Mouse (Mus musculus): ENCODE data around the gene Nrip1.
A peak's percentile ranks its signal among the peaks of the same experiment; 100 is the strongest.

Nrip1 gene

GRCm38 (mm10) chr16:76372045-76372940 lies 1.3 kb downstream of the Nrip1 start:
- peak in 1 of 2 experiments; percentile 34 for DNase-seq (ENCODE audit: low spot score in 2 of 2)

- DNase-seq (ENCODE audit: low spot score in 2 of 2): no peak
Measured at GRCm38 (mm10) chr16:76371614-76371917, 2.1 kb downstream of the Nrip1 start.

GRCm38 (mm10) chr16:76370716-76371613 lies 2.7 kb downstream of the Nrip1 start:
- DNase-seq (ENCODE audit: low spot score in 2 of 2): no peak

GRCm38 (mm10) chr16:76370041-76370715 lies 3.4 kb downstream of the Nrip1 start:
- no peak for DNase-seq (ENCODE audit: low spot score in 2 of 2)

- DNase-seq (ENCODE audit: low spot score in 2 of 2): no peak
Measured at GRCm38 (mm10) chr16:76369236-76369635, 4.4 kb downstream of the Nrip1 start.

- DNase-seq (ENCODE audit: low spot score in 2 of 2): no peak
Measured at GRCm38 (mm10) chr16:76367261-76367908, 6.2 kb downstream of the Nrip1 start.

- no peak for DNase-seq (ENCODE audit: low spot score in 2 of 2)
Measured at GRCm38 (mm10) chr16:76365790-76366406, 7.7 kb downstream of the Nrip1 start.

GRCm38 (mm10) chr16:76365237-76365636 lies 8.4 kb downstream of the Nrip1 start:
- DNase-seq (ENCODE audit: low spot score in 2 of 2): no peak

GRCm38 (mm10) chr16:76363641-76364040 lies 10.0 kb downstream of the Nrip1 start:
- no peak for DNase-seq (ENCODE audit: low spot score in 2 of 2)

GRCm38 (mm10) chr16:76362982-76363381 lies 10.6 kb downstream of the Nrip1 start:
- no peak for DNase-seq (ENCODE audit: low spot score in 2 of 2)

GRCm38 (mm10) chr16:76360441-76360840 lies 13.2 kb downstream of the Nrip1 start:
- no peak for DNase-seq (ENCODE audit: low spot score in 2 of 2)

GRCm38 (mm10) chr16:76358757-76359156 lies 14.9 kb downstream of the Nrip1 start:
- DNase-seq (ENCODE audit: low spot score in 2 of 2): no peak

GRCm38 (mm10) chr16:76358128-76358748 lies 15.4 kb downstream of the Nrip1 start:
- no peak for DNase-seq (ENCODE audit: low spot score in 2 of 2)

GRCm38 (mm10) chr16:76357155-76357554 lies 16.5 kb downstream of the Nrip1 start:
- no peak for DNase-seq (ENCODE audit: low spot score in 2 of 2)

- no peak for DNase-seq (ENCODE audit: low spot score in 2 of 2)
Measured at GRCm38 (mm10) chr16:76355947-76356550, 17.6 kb downstream of the Nrip1 start.

GRCm38 (mm10) chr16:76355267-76355666 lies 18.4 kb downstream of the Nrip1 start:
- no peak for DNase-seq (ENCODE audit: low spot score in 2 of 2)

GRCm38 (mm10) chr16:76354841-76355240 lies 18.8 kb downstream of the Nrip1 start:
- no peak for DNase-seq (ENCODE audit: low spot score in 2 of 2)

- no peak for DNase-seq (ENCODE audit: low spot score in 2 of 2)
Measured at GRCm38 (mm10) chr16:76354289-76354688, 19.3 kb downstream of the Nrip1 start.

- no peak for DNase-seq (ENCODE audit: low spot score in 2 of 2)
Measured at GRCm38 (mm10) chr16:76350922-76351321, 22.7 kb downstream of the Nrip1 start.

- no peak for DNase-seq (ENCODE audit: low spot score in 2 of 2)
Measured at GRCm38 (mm10) chr16:76349053-76349452, 24.6 kb downstream of the Nrip1 start.
